Mouse (Mus musculus): Measurements from ENCODE around the gene Rab33b. TPM values are rescaled to one million over a fixed set of nuclear protein-coding genes. Genes with fewer than 3 reads are reported as not detected.
"Not testable (repeated sequence)": the region's sequence is repeated elsewhere in the genome, so short reads cannot be mapped to it uniquely, and the experiment has no call there.

Rab33b gene
- polyA plus RNA-seq (2012; rRNA removed): 24.2 and 25.7 TPM in 2 replicates

DNA sequence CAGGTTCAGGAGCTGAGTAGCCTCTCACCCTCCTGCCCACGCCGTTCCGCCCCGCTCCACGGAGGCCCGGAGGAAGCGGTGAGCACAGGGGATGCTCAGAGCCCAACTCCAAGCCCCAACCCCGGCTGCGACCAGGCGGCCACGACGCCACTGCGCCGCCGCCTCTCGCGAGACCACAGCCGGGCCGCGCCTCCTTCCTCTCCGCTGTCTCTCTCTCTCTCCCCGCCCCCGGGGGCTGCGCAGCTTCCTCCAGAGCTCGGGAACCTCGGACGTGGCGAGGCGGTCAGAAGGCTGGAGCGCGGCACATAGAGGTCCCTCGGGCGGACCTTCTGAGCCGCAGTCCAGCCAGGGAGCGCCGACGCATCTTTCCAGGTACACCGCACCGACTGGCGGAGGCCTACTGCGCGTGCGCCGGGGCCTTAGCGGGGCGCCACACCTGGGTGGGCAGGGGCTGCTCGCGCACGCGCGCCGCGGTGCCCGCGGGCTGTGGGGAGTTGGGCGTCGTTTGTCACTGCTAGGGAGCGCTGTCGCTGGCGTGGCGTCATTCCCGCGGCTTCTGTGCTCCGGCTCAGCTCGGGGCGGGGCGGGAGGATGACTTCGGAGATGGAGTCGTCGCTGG, at the start of gene Rab33b:
Gene Rab33b, plus strand, starts transcription at position 180 of the 619 bp plus-strand sequence.
- peak; percentile 95 to 97 for DNase-seq (ENCODE audit: extremely low spot score in 1 of 2, low spot score in 1 of 2)

DNA sequence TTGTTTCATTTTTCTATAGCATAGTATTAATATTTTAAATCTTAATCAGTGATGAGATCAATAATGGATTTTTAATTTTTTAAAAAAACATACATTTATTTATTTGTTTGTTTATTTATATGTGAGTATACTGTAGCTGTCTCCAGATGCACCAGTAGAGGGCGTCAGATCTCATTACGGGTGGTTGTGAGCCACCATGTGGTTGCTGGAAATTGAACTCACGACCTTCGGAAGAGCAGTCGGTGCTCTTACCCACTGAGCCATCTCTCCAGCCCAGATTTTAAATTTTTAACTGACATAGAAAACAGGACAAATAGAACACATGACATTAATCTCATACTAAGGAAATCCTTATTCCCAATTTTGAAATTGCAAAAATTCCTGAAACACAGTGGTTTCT, 49.4 kb upstream of the Rab33b start:
- DNase-seq (ENCODE audit: extremely low spot score in 1 of 2, low spot score in 1 of 2): not testable (repeated sequence)

DNA sequence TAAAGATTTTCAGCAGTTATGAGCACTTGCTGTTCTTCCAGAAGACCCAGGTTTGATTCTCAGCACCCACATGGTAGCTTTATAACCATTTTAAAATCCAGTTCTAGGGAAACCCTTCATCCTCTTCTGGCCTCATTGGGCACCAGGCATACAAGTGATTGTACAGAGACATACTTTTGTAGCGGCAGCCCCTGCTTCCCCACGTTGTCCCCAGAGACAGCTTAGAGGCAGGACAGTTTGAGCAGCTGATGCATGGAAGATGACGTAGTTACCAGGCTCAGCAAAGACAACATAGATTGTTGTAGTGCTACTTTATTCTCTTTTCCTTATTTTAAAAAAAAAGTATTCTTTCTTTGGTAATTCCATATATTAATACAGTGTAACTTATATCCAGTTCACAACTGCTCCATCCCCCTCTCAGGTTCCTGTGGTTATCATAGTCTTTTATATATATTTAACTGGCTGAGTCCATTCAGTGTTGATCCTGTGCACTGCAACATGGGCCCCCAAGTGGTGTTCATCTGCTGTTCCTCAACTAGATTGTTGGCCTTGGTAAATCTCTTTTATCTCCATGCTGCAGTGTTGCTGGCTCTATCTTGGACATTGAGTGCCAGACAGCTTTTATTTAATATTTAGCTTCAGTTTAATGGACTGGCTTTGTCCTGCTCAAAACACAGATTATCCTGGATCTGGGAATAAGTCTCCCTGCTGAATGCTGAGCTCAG, 48.7 kb upstream of the Rab33b start:
- DNase-seq (ENCODE audit: extremely low spot score in 1 of 2, low spot score in 1 of 2): no peak

DNA sequence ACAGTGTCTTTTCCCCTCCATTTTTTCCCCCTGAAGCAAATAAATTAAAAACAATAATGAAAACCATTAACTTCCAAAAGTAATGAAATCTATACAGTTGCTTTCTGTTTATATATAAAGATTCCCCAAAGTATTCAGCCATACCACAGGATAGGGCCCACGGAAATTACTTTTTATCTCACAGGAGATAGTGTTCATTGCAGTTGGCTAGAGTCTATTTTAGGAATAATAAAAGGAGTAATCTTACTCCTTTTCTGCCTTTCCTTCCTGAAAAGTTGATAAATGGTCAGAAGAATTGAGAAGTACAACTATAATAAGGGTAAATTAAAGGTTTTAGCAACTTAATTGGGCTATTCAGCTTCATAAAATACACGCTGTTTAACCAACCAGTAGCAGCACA, 15.2 kb upstream of the Rab33b start:
- no peak for DNase-seq (ENCODE audit: extremely low spot score in 1 of 2, low spot score in 1 of 2)

DNA sequence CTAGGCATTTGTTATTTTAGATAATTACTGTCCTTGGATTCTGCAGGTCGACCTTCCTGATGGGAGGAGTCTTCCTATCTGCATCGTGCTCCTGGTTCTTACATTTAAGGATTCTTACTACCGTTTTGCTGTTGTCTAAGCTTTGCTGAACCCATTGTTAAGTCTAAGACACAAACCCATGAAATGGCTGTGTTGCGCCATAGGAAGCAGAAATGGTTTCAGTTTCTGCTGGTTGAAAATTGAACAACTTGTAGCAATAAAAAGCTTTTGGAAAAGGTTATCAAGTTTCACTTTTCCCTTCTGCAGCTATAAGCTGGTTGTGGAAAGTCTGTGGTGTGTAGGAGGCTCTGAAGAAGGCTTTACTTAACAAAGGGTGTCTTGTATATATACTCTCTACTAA, 8.0 kb upstream of the Rab33b start:
- DNase-seq (ENCODE audit: extremely low spot score in 1 of 2, low spot score in 1 of 2): no peak

DNA sequence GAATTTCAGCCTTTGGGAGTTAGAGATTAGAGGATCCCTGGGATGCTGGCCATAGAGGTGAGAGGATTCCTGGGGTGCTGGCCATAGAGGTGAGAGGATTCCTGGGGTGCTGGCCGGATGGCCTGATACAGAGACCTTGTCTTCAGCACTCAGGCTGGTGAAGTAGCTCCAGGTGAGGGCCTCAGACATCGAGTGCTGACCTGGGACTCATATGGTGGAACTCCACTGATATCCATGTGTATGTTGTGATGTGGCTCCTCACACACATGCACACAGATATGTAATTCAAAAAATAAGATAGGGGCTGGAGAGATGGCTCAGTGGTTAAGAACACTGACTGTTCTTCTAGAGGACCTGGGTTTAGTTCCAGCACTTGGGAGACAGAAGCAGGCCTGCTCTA, 3.8 kb upstream of the Rab33b start:
- no peak for DNase-seq (ENCODE audit: extremely low spot score in 1 of 2, low spot score in 1 of 2)

DNA sequence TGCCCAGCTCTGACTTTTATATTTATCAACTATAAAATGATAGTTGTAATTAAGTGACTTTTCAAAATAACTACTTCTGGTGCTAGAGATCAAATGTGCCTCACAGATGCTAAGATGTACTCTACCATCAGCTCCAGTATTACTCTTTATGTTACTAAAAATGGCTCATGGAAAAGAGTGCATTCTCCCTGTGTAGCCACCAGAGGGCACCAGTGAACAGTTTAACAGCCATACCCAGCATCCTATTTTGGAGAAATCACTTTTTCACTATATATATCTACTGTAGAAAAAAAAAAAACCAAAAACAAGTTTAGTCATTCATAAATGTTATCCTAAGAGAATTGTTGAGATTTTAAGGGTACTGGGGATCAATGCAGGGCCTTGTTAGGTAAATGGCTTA, 2.7 kb upstream of the Rab33b start:
- peak in 1 of 2 experiments; percentile 73 for DNase-seq (ENCODE audit: extremely low spot score in 1 of 2, low spot score in 1 of 2)

DNA sequence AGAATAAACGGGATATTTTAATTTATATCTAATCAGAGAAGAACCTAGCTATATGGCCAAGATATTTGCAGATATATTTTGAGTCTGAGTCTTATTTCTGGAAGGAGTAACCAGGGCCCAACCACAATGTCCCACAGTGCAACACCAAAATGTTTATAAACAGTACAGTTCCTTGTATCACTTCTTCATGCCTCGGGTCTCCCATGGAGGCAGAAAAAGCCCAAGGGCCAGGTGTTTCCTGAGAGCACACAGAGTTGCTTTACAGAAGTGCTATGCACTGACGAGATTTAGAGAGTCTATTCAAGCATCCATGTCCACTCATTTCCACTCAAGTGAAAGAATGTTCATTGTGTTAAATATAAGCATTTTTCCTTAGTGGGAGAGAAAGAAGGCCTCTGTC, 1.8 kb upstream of the Rab33b start:
- DNase-seq (ENCODE audit: extremely low spot score in 1 of 2, low spot score in 1 of 2): no peak

DNA sequence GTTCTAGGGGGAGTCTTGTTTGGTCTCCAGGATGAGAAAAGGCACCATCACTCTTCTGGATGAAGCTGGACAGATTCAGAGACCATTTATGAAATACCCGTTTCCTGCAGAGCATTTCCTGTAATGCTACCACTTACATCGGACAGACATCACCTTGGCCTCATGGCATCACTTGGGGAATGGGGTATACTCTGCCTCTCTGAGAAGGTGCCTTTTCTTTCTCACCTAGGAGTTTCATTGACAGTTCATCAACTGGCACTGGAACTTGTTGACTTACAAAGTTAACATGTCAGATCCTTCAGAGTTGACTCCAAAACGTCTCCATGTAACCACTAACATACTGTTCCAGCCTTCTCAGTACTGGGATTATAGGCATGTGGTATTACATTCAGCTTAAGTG, 939 bp upstream of the Rab33b start:
- no peak for DNase-seq (ENCODE audit: extremely low spot score in 1 of 2, low spot score in 1 of 2)

DNA sequence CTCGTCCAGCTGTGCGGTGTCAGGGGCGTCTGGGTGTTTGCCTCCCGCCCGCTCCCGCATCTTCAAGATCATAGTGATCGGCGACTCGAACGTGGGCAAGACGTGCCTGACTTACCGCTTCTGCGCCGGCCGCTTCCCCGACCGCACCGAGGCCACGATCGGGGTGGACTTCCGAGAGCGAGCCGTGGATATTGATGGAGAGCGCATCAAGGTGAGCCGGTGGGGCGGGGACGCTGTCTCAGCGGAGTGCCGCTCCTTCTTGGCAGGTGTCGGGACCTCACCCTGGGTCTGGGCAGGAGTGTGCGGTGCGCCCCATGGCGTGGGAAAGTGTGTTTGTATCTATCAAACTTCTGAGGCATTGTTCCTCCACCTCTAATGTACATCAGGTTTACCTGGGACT, 650 bp downstream of the Rab33b start:
- DNase-seq (ENCODE audit: extremely low spot score in 1 of 2, low spot score in 1 of 2): no peak

DNA sequence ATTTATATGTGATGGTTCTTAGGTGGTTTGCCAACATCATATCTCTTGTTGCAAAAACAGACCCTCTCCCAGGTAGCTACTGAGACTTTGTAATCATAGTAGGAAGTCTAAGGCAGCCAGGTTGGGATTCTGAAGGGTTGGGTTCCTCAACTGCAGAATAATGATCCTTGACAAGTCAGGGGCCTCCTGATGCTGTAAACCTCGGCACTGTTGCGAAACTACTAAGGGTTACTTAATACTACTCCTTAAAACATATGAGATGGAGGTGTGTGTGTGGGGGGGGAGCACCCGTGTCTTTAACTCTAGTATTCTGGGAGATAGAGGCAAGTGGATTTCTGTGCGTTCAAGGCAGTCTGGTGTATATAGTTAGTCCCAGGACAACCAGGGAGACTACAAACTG, 1.6 kb downstream of the Rab33b start:
- DNase-seq (ENCODE audit: extremely low spot score in 1 of 2, low spot score in 1 of 2): no peak

DNA sequence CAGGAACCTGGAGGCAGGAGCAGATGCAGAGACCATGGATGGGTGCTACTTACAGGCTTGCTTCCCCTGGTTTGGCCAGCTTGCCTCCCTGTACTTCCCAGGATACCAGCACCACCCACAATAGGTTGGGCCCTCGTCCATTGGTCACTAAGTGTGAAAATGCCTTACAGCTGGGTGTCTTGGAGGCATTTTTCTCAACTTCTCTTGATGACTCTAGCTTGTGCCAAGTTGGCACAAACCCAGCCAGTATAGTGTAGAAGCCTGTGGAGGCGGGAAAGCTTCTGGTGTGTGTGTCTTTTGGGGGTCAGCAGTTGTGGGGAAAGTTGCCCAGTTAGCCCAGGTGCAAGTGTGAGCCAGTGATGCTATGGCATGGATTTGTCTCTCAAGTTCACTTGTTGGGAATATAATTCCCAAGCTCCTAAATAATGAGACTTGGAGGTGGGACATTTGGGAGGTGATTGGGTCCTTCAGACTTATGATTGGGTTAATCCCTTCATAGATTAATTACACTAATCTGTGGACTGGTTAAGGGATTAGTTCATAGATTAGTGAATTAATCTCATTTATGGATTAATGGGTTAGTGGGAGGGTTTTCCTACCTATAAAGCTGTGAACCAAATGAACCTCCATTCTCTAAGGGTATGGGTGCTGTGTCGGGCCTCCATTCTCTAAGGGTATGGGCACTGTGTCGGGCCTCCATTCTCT, 2.9 kb downstream of the Rab33b start:
- no peak for DNase-seq (ENCODE audit: extremely low spot score in 1 of 2, low spot score in 1 of 2)

DNA sequence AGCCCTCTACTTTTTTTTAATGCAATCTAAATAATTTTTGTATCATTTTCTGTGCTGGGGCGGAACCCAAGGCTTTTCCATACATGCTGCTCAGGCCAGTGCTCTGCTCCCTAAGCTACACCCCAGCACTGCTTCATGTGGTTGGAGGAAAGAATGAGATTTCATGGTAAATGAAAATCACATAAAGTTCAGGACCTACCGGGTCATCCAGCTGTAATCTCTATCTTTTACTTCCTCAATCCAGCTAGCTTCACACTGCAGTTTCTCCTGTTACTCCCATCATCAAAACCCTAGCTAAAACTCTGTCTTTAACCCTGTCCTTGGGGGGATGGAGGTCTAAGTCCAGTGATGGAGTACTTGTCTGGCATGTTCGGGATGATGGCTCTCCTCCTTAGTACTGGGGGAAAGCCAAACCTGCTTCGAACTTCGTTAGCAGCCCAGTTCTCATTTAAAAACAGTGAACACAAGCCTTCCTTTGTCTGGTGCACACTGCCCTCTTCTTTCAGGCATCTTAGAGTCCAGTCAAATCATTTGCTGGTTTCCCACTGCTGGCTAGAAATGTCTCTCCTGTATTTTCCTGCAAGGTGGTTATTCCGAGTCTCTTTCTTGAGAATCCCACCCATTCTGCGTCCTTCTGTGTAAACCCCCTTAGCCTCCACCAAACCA, 6.5 kb downstream of the Rab33b start:
- no peak for DNase-seq (ENCODE audit: extremely low spot score in 1 of 2, low spot score in 1 of 2)

DNA sequence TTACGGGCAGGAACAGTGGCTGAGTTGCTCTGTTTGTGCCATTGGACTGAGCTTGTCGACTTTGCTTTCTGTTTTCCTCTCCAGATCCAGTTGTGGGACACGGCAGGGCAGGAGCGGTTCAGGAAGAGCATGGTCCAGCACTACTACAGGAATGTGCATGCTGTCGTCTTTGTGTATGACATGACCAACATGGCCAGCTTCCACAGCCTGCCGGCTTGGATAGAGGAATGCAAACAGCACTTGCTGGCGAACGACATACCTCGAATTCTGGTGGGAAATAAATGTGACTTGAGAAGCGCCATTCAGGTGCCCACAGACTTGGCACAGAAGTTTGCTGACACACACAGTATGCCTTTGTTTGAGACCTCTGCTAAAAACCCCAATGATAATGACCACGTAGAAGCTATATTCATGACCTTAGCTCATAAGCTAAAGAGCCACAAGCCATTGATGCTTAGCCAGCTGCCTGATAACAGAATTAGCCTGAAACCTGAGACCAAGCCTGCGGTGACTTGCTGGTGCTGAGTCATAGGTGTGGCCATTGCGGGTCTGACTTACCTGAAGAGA, 9.6 kb downstream of the Rab33b start:
- no peak for DNase-seq (ENCODE audit: extremely low spot score in 1 of 2, low spot score in 1 of 2)

DNA sequence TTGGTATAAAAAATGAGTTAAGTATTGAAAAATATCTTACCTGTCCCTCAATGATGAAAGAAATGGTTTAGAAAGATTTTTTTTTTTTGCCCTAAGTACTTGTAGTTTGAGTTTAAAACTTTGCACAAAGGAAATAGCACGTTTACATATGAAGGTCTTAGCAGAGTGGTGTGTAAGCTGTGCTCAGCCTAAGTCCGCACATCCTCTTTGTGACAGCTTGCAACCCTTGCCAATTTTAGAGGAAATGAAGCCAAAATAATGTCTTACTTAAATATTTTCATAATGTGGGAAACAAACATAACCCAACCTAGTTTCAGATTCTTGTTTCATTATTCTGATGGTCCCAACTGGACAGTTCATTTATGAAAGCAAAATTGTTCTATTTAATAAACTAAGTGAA, 10.7 kb downstream of the Rab33b start:
- DNase-seq (ENCODE audit: extremely low spot score in 1 of 2, low spot score in 1 of 2): no peak

DNA sequence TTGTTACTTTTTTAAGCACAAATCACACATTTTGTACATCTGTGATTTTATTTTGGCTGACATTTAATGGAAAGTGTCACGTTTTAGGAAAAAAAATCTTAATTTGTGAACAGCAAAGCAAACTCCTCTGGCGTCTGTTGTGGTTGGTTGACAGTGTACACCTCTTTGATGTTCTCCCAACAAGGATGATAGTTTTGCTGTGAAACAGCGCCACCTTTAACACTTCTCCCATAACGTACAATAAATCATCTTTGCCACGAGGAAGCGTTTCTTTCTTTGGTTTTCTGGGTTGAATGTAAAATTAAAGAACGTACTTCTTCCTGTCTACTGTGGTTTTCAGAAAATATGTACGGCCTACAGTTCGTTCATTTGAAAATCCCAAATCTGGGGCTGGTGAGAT, 11.9 kb downstream of the Rab33b start:
- no peak for DNase-seq (ENCODE audit: extremely low spot score in 1 of 2, low spot score in 1 of 2)

DNA sequence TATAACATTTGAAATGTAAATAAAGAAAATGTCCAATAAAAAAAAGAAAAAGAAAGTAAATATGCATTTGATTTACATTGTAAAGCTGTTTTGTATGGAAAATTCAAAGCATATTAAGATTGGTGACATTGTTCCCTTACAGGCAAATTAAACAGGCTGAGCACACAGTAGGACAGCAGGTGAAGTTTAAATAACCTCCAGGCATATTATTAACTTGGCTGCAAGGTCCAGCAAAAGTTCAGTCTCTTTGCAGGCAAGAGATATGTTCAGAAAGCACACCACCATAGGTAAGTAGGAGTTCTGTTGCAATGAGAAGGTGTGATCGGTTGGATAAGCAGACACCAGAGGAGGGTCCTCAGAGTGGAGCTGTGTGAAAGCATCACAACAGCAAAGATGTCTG, 14.3 kb downstream of the Rab33b start:
- no peak for DNase-seq (ENCODE audit: extremely low spot score in 1 of 2, low spot score in 1 of 2)

DNA sequence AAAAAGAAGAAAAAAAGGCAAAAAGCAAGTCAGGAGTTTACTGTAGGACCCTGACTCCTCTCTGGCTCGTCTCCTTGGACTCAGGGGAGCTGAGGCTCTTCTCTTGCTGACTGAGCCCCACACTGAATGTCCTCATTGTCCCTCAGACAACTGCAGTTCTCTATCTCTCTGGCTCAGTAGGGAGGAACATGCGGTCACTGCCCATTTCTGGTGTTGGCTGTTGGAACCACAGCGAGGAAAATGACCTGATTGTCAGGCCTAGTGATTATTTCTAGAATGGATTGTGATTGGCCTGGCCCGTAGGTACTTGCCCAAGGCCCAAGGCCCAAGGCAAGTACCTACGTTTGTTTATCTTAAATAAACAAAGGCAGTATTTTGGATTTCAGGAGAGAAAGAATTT, 14.9 kb downstream of the Rab33b start:
- DNase-seq (ENCODE audit: extremely low spot score in 1 of 2, low spot score in 1 of 2): no peak

DNA sequence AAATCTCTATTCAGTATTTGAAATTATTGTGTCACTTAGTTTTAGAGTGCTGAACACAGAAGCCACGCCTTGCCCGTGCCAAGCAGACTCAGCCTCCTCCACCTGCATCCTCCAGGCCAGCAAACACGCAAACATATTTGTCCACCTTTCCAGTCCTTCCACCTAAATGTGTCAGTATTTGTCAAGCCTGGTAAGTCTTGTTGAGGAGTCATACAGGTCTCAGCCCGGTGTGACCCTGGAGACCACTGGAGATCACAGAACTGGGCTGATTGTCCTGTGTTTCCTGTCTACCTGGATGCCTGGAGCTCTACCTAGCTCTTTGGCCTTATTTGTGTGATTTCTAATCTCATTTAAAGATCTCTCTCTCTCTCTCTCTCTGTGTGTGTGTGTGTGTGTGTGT, 16.2 kb downstream of the Rab33b start:
- DNase-seq (ENCODE audit: extremely low spot score in 1 of 2, low spot score in 1 of 2): no peak

DNA sequence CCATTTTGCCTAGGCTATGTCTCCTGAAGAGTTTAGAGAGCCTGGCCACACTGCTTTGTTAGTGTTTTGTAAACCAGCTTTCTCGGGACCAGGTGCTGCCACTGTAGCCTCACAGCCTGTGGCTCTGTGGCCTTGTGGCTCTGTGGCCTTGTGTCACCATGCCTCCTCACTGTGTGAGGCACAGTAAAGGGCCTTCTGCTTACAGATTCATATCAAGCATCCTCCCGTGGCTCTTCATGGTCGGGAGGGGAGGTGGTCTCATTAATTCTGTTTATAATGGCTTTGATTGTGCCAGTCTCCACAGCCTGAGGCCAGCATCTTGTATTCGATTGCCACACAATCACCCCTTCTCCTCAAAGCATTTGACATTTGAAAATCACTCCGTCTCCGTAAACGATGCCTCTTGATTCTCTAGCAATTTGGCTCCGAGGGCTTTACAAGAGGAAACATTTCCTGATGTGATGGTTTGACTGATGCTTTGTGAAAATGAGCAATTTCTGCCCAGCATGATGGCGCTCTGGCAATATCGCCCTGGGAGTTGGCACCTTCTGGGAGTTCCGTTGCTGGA, 20.7 kb downstream of the Rab33b start:
- no peak for DNase-seq (ENCODE audit: extremely low spot score in 1 of 2, low spot score in 1 of 2)

DNA sequence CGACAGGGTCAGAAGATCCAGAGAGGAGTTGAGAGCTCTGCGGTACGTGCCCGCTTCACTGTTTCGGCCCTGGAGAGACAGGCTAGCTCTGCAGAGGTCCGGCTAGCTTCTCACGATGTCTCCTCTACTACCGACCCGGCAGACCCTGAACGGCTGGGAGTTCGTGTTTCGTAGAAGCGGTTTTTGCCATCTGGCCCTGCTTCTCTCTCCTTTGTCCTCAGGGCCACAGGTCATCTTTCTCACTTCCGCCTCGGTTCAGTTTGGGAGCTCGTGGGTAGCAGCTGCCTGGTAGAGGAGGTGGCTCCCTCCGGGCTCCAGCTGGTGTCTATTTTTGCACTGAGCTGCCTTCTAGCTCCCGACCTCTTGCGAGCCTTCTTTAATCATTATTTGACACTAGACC, 21.7 kb downstream of the Rab33b start:
- no peak for DNase-seq (ENCODE audit: extremely low spot score in 1 of 2, low spot score in 1 of 2)
